Mouse (Mus musculus): ENCODE measurements around the gene 4632433K11Rik.

4632433K11Rik gene

GRCm38 (mm10) chr7:5081939-5082338 lies 48.0 kb downstream of the 4632433K11Rik start:
- in situ Hi-C loops (cut with MboI, MseI): loop anchor here (25.0 kb wide), 1 partner anchor 1305 kb away; the partner anchor contains the start of genes Smim17 and Zfp28

- in situ Hi-C loops (cut with MboI, MseI): loop anchor here (25.0 kb wide), 1 partner anchor 1304 kb away; the partner anchor contains the start of genes Smim17 and Zfp28
These were observed 49.6 kb downstream of the 4632433K11Rik start for GRCm38 (mm10) chr7:5083325-5084105.
